Mouse (Mus musculus): ENCODE results near the gene Pctp. TPM values are rescaled to one million over a fixed set of nuclear protein-coding genes. Genes with fewer than 3 reads are reported as not detected.

The Pctp gene
- polyA plus RNA-seq, 1 experiment from 2014 or later: 1.9 TPM

GRCm38 (mm10) chr11:89985200-89986187 lies 17.2 kb downstream of the Pctp start:
- H3K4me2 ChIP-seq: no peak overlapping the region
- no peak for ATAC-seq (ENCODE audit: low FRiP score)

GRCm38 (mm10) chr11:89984436-89984835 lies 18.3 kb downstream of the Pctp start:
- H3K9ac ChIP-seq: no peak overlapping the region
- H3K4me2 ChIP-seq: no peak overlapping the region
- no peak overlapping the region for H3K4me3 ChIP-seq
- no peak overlapping the region for H3K27ac ChIP-seq
- WGBS: 96% methylated on average over 5 of the region's 5 CpGs
- H3K36me3 ChIP-seq: no peaks in the 10 kb centered on the region
- H3K27me3 ChIP-seq: 0 out of 2 replicates have a peak, but pooled peaks cover 2% of the 10 kb centered on the region
- H3K4me1 ChIP-seq (replicated peaks): peaks cover 5% of the 10 kb centered on the region; the same call in 1 of the 2 replicates
- no peaks in the 10 kb centered on the region for H3K9me3 ChIP-seq
- ATAC-seq (ENCODE audit: low FRiP score): no peak

More at GRCm38 (mm10) chr11:89985200-89986187, 17.2 kb downstream of the Pctp start:
- peaks cover 5% of the 10 kb centered on the region; the same call in 1 of the 2 replicates for H3K4me1 ChIP-seq (replicated peaks)
- H3K9ac ChIP-seq: no peak overlapping the region
- 0 out of 2 replicates have a peak, but pooled peaks cover 2% of the 10 kb centered on the region for H3K27me3 ChIP-seq
- H3K36me3 ChIP-seq: no peaks in the 10 kb centered on the region
- H3K27ac ChIP-seq: no peak overlapping the region
- WGBS: 34% methylated on average over 10 of the region's 10 CpGs
- H3K9me3 ChIP-seq: no peaks in the 10 kb centered on the region
- H3K4me3 ChIP-seq: no peak overlapping the region

- H3K36me3 ChIP-seq: no peaks in the 10 kb centered on the region
- H3K4me1 ChIP-seq (replicated peaks): peaks cover 18% of the 10 kb centered on the region
- no peak overlapping the region for H3K4me2 ChIP-seq
- no peak overlapping the region for H3K4me3 ChIP-seq
- H3K27me3 ChIP-seq: no peaks in the 10 kb centered on the region
- H3K9ac ChIP-seq: no peak overlapping the region
- no peak overlapping the region for H3K27ac ChIP-seq
- H3K9me3 ChIP-seq: no peaks in the 10 kb centered on the region
- ATAC-seq (ENCODE audit: low FRiP score): no peak
- WGBS: 82% methylated on average over 2 of the region's 2 CpGs
Observed at GRCm38 (mm10) chr11:89982918-89983317, 19.8 kb downstream of the Pctp start.

- Histone ChIP-seq H3K4me2 (no peak overlapping the region), H3K36me3 (no peaks in the 10 kb centered on the region), H3K4me1 (replicated peaks) (peaks cover 17% of the 10 kb centered on the region), H3K9me3 (no peaks in the 10 kb centered on the region), H3K9ac (no peak overlapping the region), H3K27ac (no peak overlapping the region), H3K27me3 (0 out of 2 replicates have a peak, but pooled peaks cover 5% of the 10 kb centered on the region), H3K4me3 (no peak overlapping the region)
- ATAC-seq (ENCODE audit: low FRiP score): no peak
- WGBS: 97% methylated on average over 2 of the region's 2 CpGs
Observed at GRCm38 (mm10) chr11:89980106-89980505, 22.6 kb downstream of the Pctp start.

DNA sequence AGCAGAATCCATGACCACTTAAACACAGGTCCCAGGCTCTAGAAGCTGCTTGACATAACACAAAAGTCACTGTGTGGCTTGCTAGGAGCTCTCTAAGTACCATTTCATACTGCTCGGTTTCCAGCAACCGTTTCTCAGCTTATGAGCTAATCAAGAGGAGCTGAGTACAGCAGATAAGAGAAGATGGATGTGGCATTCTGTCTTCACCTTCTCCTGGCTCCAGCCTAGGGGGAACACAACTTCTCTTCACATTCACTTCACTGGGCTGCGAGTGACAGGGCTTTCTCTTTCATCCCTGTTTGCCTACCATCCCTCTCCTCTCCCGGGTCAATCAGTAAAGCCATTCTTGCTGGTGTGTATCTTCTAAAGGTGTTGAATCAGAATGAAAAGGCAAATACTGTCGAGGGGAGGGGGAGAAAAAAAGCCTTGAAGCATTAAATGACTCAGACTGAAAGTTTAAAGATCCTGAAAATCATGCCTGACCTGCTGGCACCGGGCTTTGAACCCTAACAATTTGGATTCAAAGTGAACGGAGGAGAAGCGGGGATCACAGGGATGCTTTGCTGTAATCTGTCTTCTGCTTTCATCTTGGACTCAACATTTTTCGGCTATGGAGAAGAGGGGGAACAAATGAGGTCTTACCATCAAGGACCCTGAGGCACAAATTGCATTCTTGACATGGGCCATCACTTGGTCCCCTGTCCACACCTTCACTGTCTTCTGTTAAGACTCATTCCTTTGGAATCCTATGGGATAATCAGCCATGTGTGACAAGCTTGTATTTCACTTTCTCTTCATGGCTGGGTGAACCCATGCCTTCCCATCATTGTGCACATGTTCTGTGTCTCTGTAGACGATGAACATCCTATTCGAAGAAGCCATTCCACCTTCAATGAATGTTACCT lies 23.5 kb downstream of the Pctp start:
- Histone ChIP-seq H3K4me2 (no peak overlapping the region), H3K4me3 (no peak overlapping the region), H3K27me3 (0 out of 2 replicates have a peak, but pooled peaks cover 5% of the 10 kb centered on the region), H3K9me3 (no peaks in the 10 kb centered on the region), H3K36me3 (no peaks in the 10 kb centered on the region), H3K4me1 (replicated peaks) (peaks cover 17% of the 10 kb centered on the region), H3K27ac (no peak overlapping the region), H3K9ac (no peak overlapping the region)
- no peak for ATAC-seq (ENCODE audit: low FRiP score)
- 71% methylated on average over 11 of the region's 11 CpGs for WGBS

GRCm38 (mm10) chr11:89978353-89978831 lies 24.3 kb downstream of the Pctp start:
- no peaks in the 10 kb centered on the region for H3K9me3 ChIP-seq
- no peak overlapping the region for H3K9ac ChIP-seq
- H3K27me3 ChIP-seq: 0 out of 2 replicates have a peak, but pooled peaks cover 5% of the 10 kb centered on the region
- H3K27ac ChIP-seq: no peak overlapping the region
- 24% methylated on average over 11 of the region's 11 CpGs for WGBS
- H3K4me3 ChIP-seq: no peak overlapping the region
- H3K36me3 ChIP-seq: no peaks in the 10 kb centered on the region
- peak overlapping the region; percentile 25 for H3K4me2 ChIP-seq
- peaks cover 17% of the 10 kb centered on the region for H3K4me1 ChIP-seq (replicated peaks)
- ATAC-seq (ENCODE audit: low FRiP score): no peak

DNA sequence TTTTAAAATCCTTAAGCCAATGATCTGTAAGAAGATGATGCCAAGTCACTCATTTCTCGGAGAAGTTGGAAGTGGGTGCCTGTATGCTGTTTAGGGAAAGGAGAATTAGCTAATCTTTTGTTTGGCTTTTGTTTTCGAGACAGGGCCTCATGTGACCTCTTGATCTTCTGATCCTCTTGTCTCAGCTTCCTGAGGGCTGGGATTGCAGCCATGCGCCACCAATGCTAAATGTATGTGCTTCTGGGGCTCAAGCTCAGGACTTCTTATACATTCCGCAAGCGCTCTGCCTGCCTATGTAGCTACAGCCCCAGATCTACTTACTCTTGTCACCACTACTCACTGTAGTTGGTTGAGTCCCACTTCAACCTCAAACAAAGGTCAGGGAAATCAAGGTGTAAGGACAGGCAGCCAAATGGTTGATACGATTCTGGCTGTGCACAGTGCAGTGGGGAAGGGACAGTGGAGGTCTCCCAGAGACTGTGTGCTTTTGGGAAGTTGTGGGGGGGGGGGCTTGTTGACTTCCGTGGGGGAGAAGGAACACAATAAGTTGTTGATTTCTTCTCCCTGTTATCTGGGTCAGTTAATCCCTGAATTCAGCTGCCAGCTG lies 24.8 kb downstream of the Pctp start:
- H3K4me3 ChIP-seq: no peak overlapping the region
- ATAC-seq (ENCODE audit: low FRiP score): no peak
- H3K27ac ChIP-seq: no peak overlapping the region
- H3K4me2 ChIP-seq: peak overlapping the region; percentile 25
- 0 out of 2 replicates have a peak, but pooled peaks cover 5% of the 10 kb centered on the region for H3K27me3 ChIP-seq
- H3K36me3 ChIP-seq: no peaks in the 10 kb centered on the region
- H3K9ac ChIP-seq: no peak overlapping the region
- peaks cover 17% of the 10 kb centered on the region for H3K4me1 ChIP-seq (replicated peaks)
- 52% methylated on average over 7 of the region's 7 CpGs for WGBS
- H3K9me3 ChIP-seq: no peaks in the 10 kb centered on the region

GRCm38 (mm10) chr11:89976361-89976760 lies 26.3 kb downstream of the Pctp start:
- Histone ChIP-seq H3K27ac (no peak overlapping the region), H3K27me3 (0 out of 2 replicates have a peak, but pooled peaks cover 5% of the 10 kb centered on the region)
- 93% methylated on average over 5 of the region's 5 CpGs for WGBS

DNA sequence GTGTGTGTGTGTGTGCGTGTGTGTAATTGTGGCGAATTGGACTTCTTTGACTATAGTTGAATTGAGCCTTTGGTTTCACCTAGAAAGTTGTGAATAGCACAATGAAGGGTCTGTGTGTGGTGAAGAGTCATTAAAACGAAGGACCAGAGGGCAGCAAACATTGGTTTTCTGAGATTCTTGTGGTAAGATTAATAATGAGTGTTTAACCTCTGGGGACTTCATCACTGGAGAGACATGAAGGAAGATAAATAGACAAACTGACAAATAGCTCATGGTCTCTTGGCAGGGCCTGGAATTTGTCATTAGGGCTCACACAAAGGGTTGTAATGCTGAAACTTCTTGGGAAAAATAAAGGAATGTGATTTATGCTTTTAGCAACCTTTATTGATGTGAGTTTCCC lies 31.4 kb downstream of the Pctp start:
- 0 out of 2 replicates have a peak, but pooled peaks cover 2% of the 10 kb centered on the region for H3K27me3 ChIP-seq
- no peak overlapping the region for H3K4me3 ChIP-seq
- no peak for ATAC-seq (ENCODE audit: low FRiP score)
- no peaks in the 10 kb centered on the region for H3K9me3 ChIP-seq
- H3K27ac ChIP-seq: no peak overlapping the region
- H3K9ac ChIP-seq: no peak overlapping the region
- H3K36me3 ChIP-seq: no peaks in the 10 kb centered on the region
- WGBS: 52% methylated on average over 3 of the region's 3 CpGs
- peaks cover 5% of the 10 kb centered on the region; the same call in 1 of the 2 replicates for H3K4me1 ChIP-seq (replicated peaks)
- no peak overlapping the region for H3K4me2 ChIP-seq

More at GRCm38 (mm10) chr11:89976361-89976760, 26.3 kb downstream of the Pctp start:
- Histone ChIP-seq H3K9me3 (no peaks in the 10 kb centered on the region), H3K36me3 (no peaks in the 10 kb centered on the region), H3K4me3 (no peak overlapping the region), H3K9ac (no peak overlapping the region), H3K4me1 (replicated peaks) (peaks cover 17% of the 10 kb centered on the region), H3K4me2 (no peak overlapping the region)
- ATAC-seq (ENCODE audit: low FRiP score): no peak

DNA sequence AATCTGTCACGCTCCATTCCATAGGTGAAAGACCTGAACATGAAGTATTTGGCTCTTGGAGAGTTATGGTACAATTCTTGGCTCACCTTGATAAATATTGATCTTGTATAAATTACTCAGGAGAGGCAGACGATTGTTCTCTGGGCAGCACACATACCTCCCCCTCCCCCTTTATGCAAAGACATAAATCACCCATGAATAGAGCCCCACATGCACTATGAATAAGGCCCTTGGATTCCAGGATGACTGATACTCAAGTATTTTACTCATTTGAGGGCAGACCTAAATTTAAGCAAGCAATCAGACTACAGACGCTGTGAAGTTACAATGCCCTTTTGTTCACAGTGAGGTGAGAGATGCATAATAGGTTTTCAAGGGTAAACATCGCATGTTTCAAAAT lies 32.0 kb downstream of the Pctp start:
- 44% methylated on average over 4 of the region's 4 CpGs for WGBS
- ATAC-seq (ENCODE audit: low FRiP score): no peak
- Histone ChIP-seq H3K36me3 (no peaks in the 10 kb centered on the region), H3K4me3 (no peak overlapping the region), H3K4me2 (no peak overlapping the region), H3K9me3 (no peaks in the 10 kb centered on the region), H3K9ac (no peak overlapping the region), H3K4me1 (replicated peaks) (peaks cover 5% of the 10 kb centered on the region; the same call in 1 of the 2 replicates), H3K27me3 (no peaks in the 10 kb centered on the region), H3K27ac (no peak overlapping the region)

- no peak overlapping the region for H3K4me3 ChIP-seq
- H3K9me3 ChIP-seq: no peaks in the 10 kb centered on the region
- 75% methylated on average over 4 of the region's 4 CpGs for WGBS
- ATAC-seq (ENCODE audit: low FRiP score): no peak
- no peak overlapping the region for H3K4me2 ChIP-seq
- no peak overlapping the region for H3K9ac ChIP-seq
- H3K36me3 ChIP-seq: no peaks in the 10 kb centered on the region
- no peak overlapping the region for H3K27ac ChIP-seq
- peaks cover 5% of the 10 kb centered on the region; the same call in 1 of the 2 replicates for H3K4me1 ChIP-seq (replicated peaks)
- no peaks in the 10 kb centered on the region for H3K27me3 ChIP-seq
Observed at GRCm38 (mm10) chr11:89969131-89969530, 33.6 kb downstream of the Pctp start.

Measured in hindbrain, embryonic 13.5 days (tissue).